Mouse (Mus musculus) induced T-regulatory cell, adult 2 months (primary cell): ENCODE results near the gene Cabp2.
A peak's percentile ranks its signal among the peaks of the same experiment; 100 is the strongest.
"Not testable (repeated sequence)": the region's sequence is repeated elsewhere in the genome, so short reads cannot be mapped to it uniquely, and the experiment has no call there.

Experiments used
- DNase-seq: peaks from one replicate; pipeline ENCODE4 v3.0.0-alpha.2; 2012; ENCODE audit warnings: low read depth

Cabp2 gene

GRCm38 (mm10) chr19:4055947-4056693 lies 25.3 kb upstream of the Cabp2 start:
- no peak for DNase-seq

GRCm38 (mm10) chr19:4056727-4057126 lies 24.7 kb upstream of the Cabp2 start:
- DNase-seq = no peak

GRCm38 (mm10) chr19:4057389-4057788 lies 24.0 kb upstream of the Cabp2 start:
- no peak for DNase-seq

- no peak for DNase-seq
Observed at GRCm38 (mm10) chr19:4057962-4058361, 23.4 kb upstream of the Cabp2 start.

GRCm38 (mm10) chr19:4058581-4058980 lies 22.8 kb upstream of the Cabp2 start:
- no peak for DNase-seq

- peak; percentile 92 for DNase-seq
Observed at GRCm38 (mm10) chr19:4059069-4059740, 22.2 kb upstream of the Cabp2 start, which contains the start of gene Gstp3. Gene Gstp3 (minus strand): TSS chr19:4059569.

- peak; percentile 58 for DNase-seq
Observed at GRCm38 (mm10) chr19:4060044-4060898, 21.1 kb upstream of the Cabp2 start.

GRCm38 (mm10) chr19:4060899-4061465 lies 20.4 kb upstream of the Cabp2 start:
- peak; percentile 77 for DNase-seq

- not testable (repeated sequence) for DNase-seq
Observed at GRCm38 (mm10) chr19:4063357-4063756, 18.0 kb upstream of the Cabp2 start.

GRCm38 (mm10) chr19:4064501-4064900 lies 16.9 kb upstream of the Cabp2 start:
- not testable (repeated sequence) for DNase-seq

GRCm38 (mm10) chr19:4066280-4066679 lies 15.1 kb upstream of the Cabp2 start:
- DNase-seq = peak; percentile 84

- no peak for DNase-seq
Observed at GRCm38 (mm10) chr19:4066877-4067276, 14.5 kb upstream of the Cabp2 start.

- DNase-seq = not testable (repeated sequence)
Observed at GRCm38 (mm10) chr19:4068242-4068641, 13.1 kb upstream of the Cabp2 start.

- DNase-seq = no peak
Observed at GRCm38 (mm10) chr19:4068717-4069410, 12.5 kb upstream of the Cabp2 start.

- DNase-seq = no peak
Observed at GRCm38 (mm10) chr19:4070311-4070710, 11.1 kb upstream of the Cabp2 start.

GRCm38 (mm10) chr19:4070756-4071155 lies 10.6 kb upstream of the Cabp2 start:
- DNase-seq = no peak

- DNase-seq = no peak
Observed at GRCm38 (mm10) chr19:4071406-4071805, 10.0 kb upstream of the Cabp2 start.

GRCm38 (mm10) chr19:4072706-4073424 lies 8.5 kb upstream of the Cabp2 start:
- no peak for DNase-seq

- no peak for DNase-seq
Observed at GRCm38 (mm10) chr19:4075531-4075930, 5.8 kb upstream of the Cabp2 start.

GRCm38 (mm10) chr19:4079594-4079993 lies 1.8 kb upstream of the Cabp2 start:
- DNase-seq = no peak

GRCm38 (mm10) chr19:4080511-4081009 lies 818 bp upstream of the Cabp2 start:
- DNase-seq = peak; percentile 71
